Mouse (Mus musculus) C2C12 (cell line): ENCODE results near the gene Zfp27.

ENCODE experiments used
- CTCF ChIP-seq: IDR thresholded peaks from one replicate; pipeline ENCODE4 v1.5.1; 2011; ENCODE audit not compliant: control insufficient read depth, insufficient read depth, insufficient read length
- FOSL1 ChIP-seq: IDR thresholded peaks from one replicate; pipeline ENCODE4 v1.8.0; 2011; ENCODE audit warnings: mild to moderate bottlenecking, low read length; ENCODE audit not compliant: poor library complexity, insufficient read depth, severe bottlenecking
- MAX ChIP-seq: IDR thresholded peaks from one replicate; pipeline ENCODE4 v1.6.1; 2011; ENCODE audit warnings: mild to moderate bottlenecking, control low read depth
- MYOD1 ChIP-seq: IDR thresholded peaks from one replicate; pipeline ENCODE4 v1.6.1; 2011; ENCODE audit warnings: low read depth; ENCODE audit not compliant: control insufficient read depth, insufficient read length
- MYOG ChIP-seq: IDR thresholded peaks from one replicate; pipeline ENCODE4 v1.6.1; 2011; ENCODE audit not compliant: control insufficient read depth, insufficient read length; ENCODE audit errors: extremely low read depth
- USF1 ChIP-seq: IDR thresholded peaks from one replicate; pipeline ENCODE4 v1.6.1; 2011; ENCODE audit warnings: low read depth, mild to moderate bottlenecking, control low read depth, moderate library complexity

DNA sequence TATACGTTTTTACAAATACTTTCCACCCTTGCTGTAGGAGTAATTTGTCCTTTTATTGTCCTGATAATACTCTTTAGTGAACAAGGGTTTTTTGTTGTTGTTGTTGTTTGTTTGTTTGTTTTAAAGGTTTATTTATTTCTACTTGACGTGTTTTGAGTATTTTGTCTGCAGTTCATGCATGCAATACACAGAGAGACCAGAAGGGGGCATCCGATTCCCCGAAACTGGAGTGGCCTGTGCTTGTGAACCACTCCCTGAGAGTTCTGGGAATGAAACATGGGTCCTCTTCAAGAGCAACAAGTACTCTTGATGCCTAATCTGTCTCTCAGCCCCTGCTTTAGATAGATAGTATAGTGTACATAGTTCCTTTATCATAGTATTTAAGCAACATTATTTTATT is 48.4 kb upstream of the Zfp27 start:
- no peak for TF ChIP-seq MYOD1
- TF ChIP-seq MYOG, result no peak
- TF ChIP-seq USF1, result no peak
- TF ChIP-seq CTCF, result peak; percentile 28
- no peak for TF ChIP-seq MAX
- no peak for TF ChIP-seq FOSL1
